Mouse (Mus musculus) heart, adult 2 months (tissue): ENCODE results near the gene Ttll11. TPM values are rescaled to one million over a fixed set of nuclear protein-coding genes. Genes with fewer than 3 reads are reported as not detected.

ENCODE experiments used
- DNase-seq, 2 experiments: peaks; one replicate each; pipeline ENCODE4 v3.0.0; 2021
- H3K27ac ChIP-seq: fragments of 200-600 bp; 2 replicates; pipeline ENCODE4 v1.8.1; 2022
- H3K27me3 ChIP-seq: fragments of 200-500 bp; 2 replicates; pipeline ENCODE4 v1.6.1; 2012; ENCODE audit warnings: mild to moderate bottlenecking, low read length, inconsistent platforms, mixed read lengths; ENCODE audit not compliant: control insufficient read depth, insufficient read depth
- H3K36me3 ChIP-seq: fragments of 200-500 bp; 2 replicates; pipeline ENCODE4 v1.6.1; 2012; ENCODE audit warnings: low read length, inconsistent platforms; ENCODE audit not compliant: control insufficient read depth, insufficient read depth
- H3K4me1 ChIP-seq: fragments of 200-500 bp; 2 replicates; pipeline ENCODE4 v1.6.1; 2011; ENCODE audit warnings: low read length; ENCODE audit not compliant: control insufficient read depth, insufficient read depth
- H3K4me3 ChIP-seq: fragments of 200-600 bp; 2 replicates; pipeline ENCODE4 v1.8.1; 2022
- H3K79me2 ChIP-seq: fragments of 200-500 bp; replicated peaks from 2 replicates; pipeline ENCODE4 v1.6.1; 2012; ENCODE audit warnings: mild to moderate bottlenecking, inconsistent platforms, low read length, moderate library complexity, mixed read lengths; ENCODE audit not compliant: control insufficient read depth, insufficient read depth
- H3K9ac ChIP-seq: fragments of 200-500 bp; 2 replicates; pipeline ENCODE4 v1.6.1; 2012; ENCODE audit warnings: low read depth, mild to moderate bottlenecking, control low read depth, inconsistent platforms, low read length, mixed read lengths
- CTCF ChIP-seq: fragments of 200-600 bp; IDR thresholded peaks from 2 replicates; pipeline ENCODE4 v1.8.1; 2022; ENCODE audit warnings: antibody characterized with exemption, mild to moderate bottlenecking, moderate library complexity
- EP300 ChIP-seq: fragments of 200-500 bp; IDR thresholded peaks from 2 replicates; pipeline ENCODE4 v1.6.1; 2011; ENCODE audit warnings: low read depth, low read length, control low read depth; ENCODE audit not compliant: insufficient read depth
- POLR2A ChIP-seq: fragments of 200-500 bp; IDR thresholded peaks from 2 replicates; pipeline ENCODE4 v1.6.1; 2011; ENCODE audit warnings: mild to moderate bottlenecking, low read depth, low read length, control low read depth; ENCODE audit not compliant: insufficient read depth
- WGBS: fragments of 180-500 bp; shearing (Covaris S2); methylation state at CpG from one replicate; pipeline ENCODE4 v1.1.7; 2018; 5-methylcytosine and 5-hydroxymethylcytosine counted together
- intact Hi-C: fragments of 180-260 bp; cut with DNase I; formaldehyde crosslinking; loops from one replicate; pipeline ENCODE4 v1.15.1; 2025
- polyA plus RNA-seq: library from polyadenylated mRNA; depleted of rRNA; stranded (reverse); fragments of >200 nt; gene quantifications from 2 replicates; pipeline ENCODE4 v1.2.3, GENCODE M21; 2012
- total RNA-seq, 2 experiments: library from RNA; stranded (reverse); gene quantifications; 2 replicates each; pipeline ENCODE4 v1.2.3; 2021

Gene Ttll11
- total and polyA plus RNA-seq, 3 experiments: 1.2 to 2.2 (median 1.5) TPM

DNA sequence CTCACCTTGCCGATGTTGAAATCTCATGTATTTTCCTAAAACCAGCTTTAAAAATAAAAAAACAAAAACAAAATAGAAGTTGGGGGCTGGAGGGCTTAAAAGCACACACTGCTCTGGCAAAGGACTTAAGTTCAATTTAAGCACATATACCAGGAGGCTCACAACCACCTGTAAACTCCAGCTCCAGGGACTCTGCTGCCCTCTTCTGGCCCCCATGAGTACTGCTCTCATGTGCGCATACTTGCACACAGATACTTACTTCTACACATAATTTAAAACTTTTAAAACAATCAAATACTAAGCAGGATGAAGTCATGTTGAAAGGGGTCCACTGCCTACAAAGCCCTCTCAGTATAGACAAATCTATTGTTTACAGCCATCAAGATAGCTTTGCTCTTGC, 244.7 kb downstream of the Ttll11 start:
- intact Hi-C loops: no loop called here
- TF ChIP-seq CTCF (peak; percentile 69), EP300 (no peak), POLR2A (no peak)
- Histone ChIP-seq H3K79me2 (no peaks in the 10 kb centered on the region), H3K27ac (no peak overlapping the region), H3K36me3 (no peaks in the 10 kb centered on the region), H3K9ac (no peak overlapping the region), H3K27me3 (no peaks in the 10 kb centered on the region), H3K4me3 (no peak overlapping the region), H3K4me1 (no peaks in the 10 kb centered on the region; the same call in 1 of the 2 replicates)
- 100% methylated on average over 2 of the region's 2 CpGs for WGBS
- DNase-seq: no peak

- H3K36me3 ChIP-seq: no peaks in the 10 kb centered on the region
- intact Hi-C loops: loop anchor here (5.0 kb wide), 2 partner anchors 175 to 190 kb away; no protein-coding TSS in a partner anchor
- H3K79me2 ChIP-seq: no peaks in the 10 kb centered on the region
- WGBS: 78% methylated on average over 18 of the region's 18 CpGs
- DNase-seq: peak in 1 of 2 experiments; percentile 49
- no peak overlapping the region for H3K9ac ChIP-seq
- peaks cover 9% of the 10 kb centered on the region for H3K4me1 ChIP-seq
- no peak for TF ChIP-seq EP300
- no peak for TF ChIP-seq POLR2A
- TF ChIP-seq CTCF: no peak
- H3K4me3 ChIP-seq: no peak overlapping the region
- H3K27ac ChIP-seq: no peak overlapping the region
- H3K27me3 ChIP-seq: no peaks in the 10 kb centered on the region
These were observed 247.9 kb downstream of the Ttll11 start for GRCm38 (mm10) chr2:35731671-35732449.

DNA sequence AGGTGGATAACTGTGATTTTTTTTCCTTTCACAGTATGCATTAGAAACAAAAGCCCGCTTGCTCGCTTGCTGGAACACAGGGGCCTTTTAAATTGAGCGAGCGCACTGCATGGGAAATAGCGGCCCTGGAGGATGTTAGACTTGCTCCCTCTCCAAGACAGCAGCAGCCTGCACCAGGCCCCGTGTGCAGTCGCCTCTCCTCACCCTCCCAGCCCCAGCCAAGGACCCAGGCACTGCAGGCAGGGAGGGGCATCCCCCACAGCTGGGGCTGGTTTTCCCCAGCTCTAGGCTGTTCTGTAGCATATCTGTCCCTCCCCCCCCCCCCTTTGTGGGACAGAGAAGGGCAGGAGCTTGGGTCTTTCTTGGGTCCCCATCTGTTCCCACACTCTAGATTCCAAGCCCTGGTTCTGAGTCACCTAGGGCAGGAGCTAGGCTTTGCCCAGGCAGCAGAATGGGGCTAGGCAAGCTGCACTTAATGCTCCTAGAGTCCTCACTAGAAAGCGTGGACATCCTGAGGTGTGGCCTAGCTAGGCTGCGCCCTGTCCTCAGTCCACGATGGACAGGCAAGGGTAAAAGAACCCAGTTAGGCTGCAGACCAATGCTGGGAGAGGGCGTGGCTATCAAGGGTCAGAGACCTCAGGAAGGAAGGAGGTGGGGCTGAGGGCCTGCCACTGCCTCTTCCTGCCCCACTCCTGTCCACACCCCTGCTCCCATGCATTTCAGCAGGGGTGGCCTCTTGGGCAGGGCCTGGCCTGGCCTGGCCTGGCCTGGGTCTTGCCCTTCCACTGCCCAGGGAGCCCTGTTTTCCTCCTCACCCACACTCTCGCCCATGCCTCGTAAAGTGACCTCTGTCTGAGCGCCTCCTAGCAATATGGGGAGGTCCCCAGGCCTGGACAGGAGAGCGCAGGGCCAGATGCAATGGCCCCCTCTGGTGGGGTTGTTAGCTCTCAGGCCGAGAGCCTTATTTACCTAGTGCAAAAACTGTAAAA, 250.3 kb downstream of the Ttll11 start:
- intact Hi-C loops: loop anchor here (2.0 to 5.0 kb wide), 3 partner anchors 79 to 187 kb away; no protein-coding TSS in a partner anchor

GRCm38 (mm10) chr2:35728633-35729032, 251.1 kb downstream of the Ttll11 start:
- no peaks in the 10 kb centered on the region for H3K79me2 ChIP-seq
- DNase-seq: peak in 1 of 2 experiments; percentile 38
- intact Hi-C loops: loop anchor here (2.0 kb wide), 1 partner anchor 78 kb away; no protein-coding TSS in a partner anchor
- no peaks in the 10 kb centered on the region for H3K36me3 ChIP-seq
- no peak overlapping the region for H3K4me3 ChIP-seq
- peak overlapping the region; percentile 64 for H3K27ac ChIP-seq
- H3K27me3 ChIP-seq: no peaks in the 10 kb centered on the region
- peaks cover 9% of the 10 kb centered on the region for H3K4me1 ChIP-seq
- no peak overlapping the region for H3K9ac ChIP-seq
- 23% methylated on average over 5 of the region's 5 CpGs for WGBS
- no peak for TF ChIP-seq POLR2A
- TF ChIP-seq CTCF: no peak
- TF ChIP-seq EP300: no peak

More for the DNA sequence above, 250.3 kb downstream of the Ttll11 start:
- 46% methylated on average over 16 of the region's 16 CpGs for WGBS
- Histone ChIP-seq H3K4me3 (no peak overlapping the region), H3K27me3 (no peaks in the 10 kb centered on the region), H3K4me1 (peaks cover 9% of the 10 kb centered on the region), H3K27ac (peak overlapping the region; percentile 64), H3K9ac (0 out of 2 replicates have a peak overlapping the region, but pooled peaks have one; percentile 2), H3K36me3 (no peaks in the 10 kb centered on the region), H3K79me2 (no peaks in the 10 kb centered on the region)
- DNase-seq: peak; percentile 78 to 85
- peak; percentile 76 for TF ChIP-seq CTCF
- 0 out of 2 replicates have a peak, but pooled peaks have one; percentile 77 for TF ChIP-seq EP300
- 0 out of 2 replicates have a peak, but pooled peaks have one; percentile 37 for TF ChIP-seq POLR2A

DNA sequence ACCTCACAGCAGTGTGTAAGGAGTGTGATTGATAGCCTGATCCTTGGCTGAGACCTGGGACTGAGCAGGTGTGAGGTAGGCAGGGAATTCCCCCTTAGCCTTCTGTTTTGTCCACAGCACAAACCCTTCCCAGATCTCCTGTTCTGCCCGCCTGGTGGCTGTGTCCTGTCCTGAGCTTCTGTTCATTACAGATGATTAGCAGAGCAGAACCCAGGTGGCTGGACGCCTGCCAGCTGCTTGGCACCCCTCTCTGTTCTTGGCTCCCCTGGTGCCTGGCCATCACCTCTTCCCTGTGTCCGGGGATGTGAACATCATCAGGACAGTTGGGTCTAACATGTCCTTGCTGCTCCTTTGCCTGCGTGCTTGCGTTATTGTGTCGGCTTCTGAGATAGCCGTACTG, 256.0 kb downstream of the Ttll11 start:
- TF ChIP-seq EP300 (no peak), POLR2A (no peak)
- Histone ChIP-seq H3K9ac (no peak overlapping the region), H3K79me2 (no peaks in the 10 kb centered on the region), H3K36me3 (no peaks in the 10 kb centered on the region), H3K4me1 (peaks cover 3% of the 10 kb centered on the region), H3K27me3 (no peaks in the 10 kb centered on the region), H3K4me3 (no peak overlapping the region), H3K27ac (no peak overlapping the region)
- no peak for DNase-seq
- 89% methylated on average over 7 of the region's 7 CpGs for WGBS
- intact Hi-C loops: no loop called here
